Mouse (Mus musculus): Measurements from ENCODE around the gene Tnr.

- TF ChIP-seq CTCF (IDR thresholded peaks at IDR 0.05), result no peak
- no peak for TF ChIP-seq POLR2A (IDR thresholded peaks at IDR 0.05; ENCODE audit: insufficient read depth, low read depth, low read length)
Measured at GRCm38 (mm10) chr1:159899991-159900390, 376.4 kb downstream of the Tnr start.
